Mouse (Mus musculus) hindbrain, embryonic 16.5 days (tissue): ENCODE measurements around the gene Hnrnpk. TPM values are rescaled to one million over a fixed set of nuclear protein-coding genes. Genes with fewer than 3 reads are reported as not detected.
A peak's percentile ranks its signal among the peaks of the same experiment; 100 is the strongest.
"Not testable (repeated sequence)": the region's sequence is repeated elsewhere in the genome, so short reads cannot be mapped to it uniquely, and the experiment has no call there.

Source experiments
- ATAC-seq: fragments of 200-750 bp; cut with Nextera tagmentation; 2 replicates; pipeline ENCODE4 v1.8.0; 2017; ENCODE audit warnings: moderate TSS enrichment, moderate library complexity
- H3K27ac ChIP-seq: fragments of 300-500 bp; sonication (generic); 2 replicates; pipeline ENCODE4 v1.5.1; 2014; ENCODE audit warnings: low read depth, mild to moderate bottlenecking, control low read depth, low read length, moderate library complexity
- H3K27me3 ChIP-seq: fragments of 300-500 bp; sonication (generic); replicated peaks from 2 replicates; pipeline ENCODE4 v1.6.1; 2014; ENCODE audit warnings: low read length; ENCODE audit not compliant: control insufficient read depth, insufficient read depth
- H3K36me3 ChIP-seq: fragments of 300-500 bp; sonication (generic); 2 replicates; pipeline ENCODE4 v1.6.1; 2014; ENCODE audit warnings: mild to moderate bottlenecking, low read length, moderate library complexity, mixed read lengths; ENCODE audit not compliant: control insufficient read depth, insufficient read depth
- H3K4me1 ChIP-seq: fragments of 300-500 bp; sonication (generic); 2 replicates; pipeline ENCODE4 v1.6.1; 2014; ENCODE audit warnings: low read depth, low read length; ENCODE audit not compliant: control insufficient read depth, insufficient read depth
- H3K4me2 ChIP-seq: fragments of 300-500 bp; sonication (generic); 2 replicates; pipeline ENCODE4 v1.6.1; 2014; ENCODE audit warnings: mild to moderate bottlenecking, low read length, control low read depth, moderate library complexity
- H3K4me3 ChIP-seq: fragments of 300-500 bp; sonication (generic); 2 replicates; pipeline ENCODE4 v1.5.1; 2014; ENCODE audit warnings: mild to moderate bottlenecking, low read length, control low read depth, moderate library complexity
- H3K9ac ChIP-seq: fragments of 300-500 bp; sonication (generic); 2 replicates; pipeline ENCODE4 v1.6.1; 2014; ENCODE audit warnings: low read depth, mild to moderate bottlenecking, control low read depth, low read length, moderate library complexity
- H3K9me3 ChIP-seq: fragments of 300-500 bp; sonication (generic); 2 replicates; pipeline ENCODE4 v1.6.1; 2014; ENCODE audit warnings: mild to moderate bottlenecking, low read length, moderate library complexity; ENCODE audit not compliant: control insufficient read depth
- WGBS: fragments of 180-500 bp; shearing (Covaris S2); extraction: QIAGEN DNeasy Blood & Tissue Kit; methylation state at CpG from one replicate; pipeline ENCODE4 v1.1.7; 2014; 5-methylcytosine and 5-hydroxymethylcytosine counted together
- polyA plus RNA-seq: library from polyadenylated mRNA; unstranded; fragments of >200 nt; fragmentation: Nextera tagmentation; extraction: Ambion mirVana; gene quantifications from 2 replicates; pipeline ENCODE4 v1.2.1, GENCODE M21; 2015

Hnrnpk gene
- polyA plus RNA-seq, 1 experiment from 2014 or later: 1,201 TPM

DNA sequence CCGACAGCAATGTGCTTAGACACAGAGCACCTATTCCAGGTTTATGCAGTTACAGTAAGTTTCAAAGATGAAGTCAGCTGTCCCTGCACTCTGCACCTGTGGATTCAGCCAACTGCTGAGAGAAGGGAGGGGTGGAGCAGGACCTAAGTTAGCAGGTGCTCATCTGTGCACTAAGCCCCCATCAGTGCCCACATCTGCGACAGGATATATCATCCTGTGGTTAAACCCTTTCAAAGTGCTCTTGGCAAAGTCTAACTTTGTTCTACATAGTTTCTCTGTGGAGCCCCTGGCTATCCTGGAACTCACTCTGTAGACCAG is 30.0 kb downstream of the Hnrnpk start:
- Histone ChIP-seq H3K9ac (no peak overlapping the region), H3K9me3 (peaks cover 4% of the 10 kb centered on the region; the same call in 1 of the 2 replicates), H3K27me3 (no peaks in the 10 kb centered on the region), H3K36me3 (no peaks in the 10 kb centered on the region), H3K4me2 (no peak overlapping the region), H3K4me3 (no peak overlapping the region), H3K27ac (no peak overlapping the region), H3K4me1 (no peaks in the 10 kb centered on the region)
- 92% methylated on average over 2 of the region's 2 CpGs for WGBS
- ATAC-seq: no peak

DNA sequence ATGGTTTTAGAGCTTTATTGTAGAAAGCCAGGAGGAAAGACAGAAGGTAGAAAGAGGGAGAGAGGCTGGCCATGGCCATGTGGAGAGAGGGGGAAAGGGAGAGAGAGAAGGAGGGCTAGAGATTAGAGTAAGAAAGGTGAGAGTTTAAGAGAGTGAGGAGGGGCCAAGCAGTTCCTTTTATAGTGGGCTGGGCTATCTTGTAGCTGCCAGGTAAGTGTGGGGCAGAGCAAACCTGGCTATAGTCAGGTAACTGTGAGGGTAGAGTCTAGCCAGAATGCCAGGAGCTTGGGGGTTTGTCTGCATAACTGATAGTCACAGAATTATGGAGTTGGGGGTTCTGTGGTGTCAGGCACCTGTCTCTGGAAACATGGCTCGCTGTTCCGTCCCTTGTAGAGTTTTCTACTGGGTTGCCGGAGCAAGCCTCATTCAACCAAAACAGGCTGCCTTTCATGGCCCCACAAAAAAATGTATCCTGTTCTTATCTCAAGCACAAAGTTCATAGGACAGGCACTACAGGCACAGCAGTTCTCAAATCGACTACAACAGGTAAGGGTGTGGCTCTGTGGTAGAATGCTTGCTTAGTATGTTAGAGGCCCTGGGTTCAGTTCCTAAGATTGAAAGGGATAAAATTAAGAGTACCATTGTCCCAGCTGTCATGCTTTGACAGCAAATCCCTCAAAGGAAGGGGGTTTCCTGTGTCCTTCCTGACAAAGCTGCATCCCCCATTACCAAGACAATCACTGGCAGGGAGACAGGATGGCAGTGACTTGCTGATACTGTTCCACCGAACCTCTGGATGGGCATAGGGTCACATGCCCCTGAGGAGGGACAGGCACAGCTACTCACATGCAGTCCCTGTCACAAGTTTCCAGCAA is 30.6 kb downstream of the Hnrnpk start:
- ATAC-seq: no peak
- H3K4me1 ChIP-seq: no peaks in the 10 kb centered on the region
- WGBS: 85% methylated on average over 5 of the region's 5 CpGs
- H3K4me2 ChIP-seq: no peak overlapping the region
- no peak overlapping the region for H3K9ac ChIP-seq
- no peak overlapping the region for H3K27ac ChIP-seq
- peaks cover 4% of the 10 kb centered on the region; the same call in 1 of the 2 replicates for H3K9me3 ChIP-seq
- H3K36me3 ChIP-seq: no peaks in the 10 kb centered on the region
- no peaks in the 10 kb centered on the region for H3K27me3 ChIP-seq
- no peak overlapping the region for H3K4me3 ChIP-seq

DNA sequence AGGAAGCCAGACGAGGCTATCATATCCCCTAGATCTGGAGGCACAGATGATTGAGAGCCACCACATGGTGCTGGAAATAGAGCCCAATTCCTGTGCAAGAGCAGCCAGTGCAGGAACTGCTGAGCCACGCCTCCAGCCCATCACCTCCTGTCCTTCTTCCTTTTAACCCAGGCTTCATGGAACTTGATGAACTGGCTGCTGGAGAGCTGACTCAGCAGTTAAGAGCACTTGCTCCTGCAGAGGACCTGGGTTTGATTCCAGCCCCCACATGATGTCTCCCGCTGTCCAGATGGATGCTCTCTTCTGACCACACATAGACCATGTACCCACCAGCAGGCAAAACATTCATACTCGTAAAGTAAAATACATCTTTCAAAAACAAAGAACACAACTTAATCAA is 34.3 kb downstream of the Hnrnpk start:
- Histone ChIP-seq H3K27ac (no peak overlapping the region), H3K9me3 (no peaks in the 10 kb centered on the region), H3K36me3 (no peaks in the 10 kb centered on the region), H3K9ac (no peak overlapping the region), H3K4me2 (no peak overlapping the region), H3K27me3 (no peaks in the 10 kb centered on the region), H3K4me1 (no peaks in the 10 kb centered on the region), H3K4me3 (no peak overlapping the region)
- ATAC-seq: no peak
- 73% methylated on average over 4 of the region's 4 CpGs for WGBS

DNA sequence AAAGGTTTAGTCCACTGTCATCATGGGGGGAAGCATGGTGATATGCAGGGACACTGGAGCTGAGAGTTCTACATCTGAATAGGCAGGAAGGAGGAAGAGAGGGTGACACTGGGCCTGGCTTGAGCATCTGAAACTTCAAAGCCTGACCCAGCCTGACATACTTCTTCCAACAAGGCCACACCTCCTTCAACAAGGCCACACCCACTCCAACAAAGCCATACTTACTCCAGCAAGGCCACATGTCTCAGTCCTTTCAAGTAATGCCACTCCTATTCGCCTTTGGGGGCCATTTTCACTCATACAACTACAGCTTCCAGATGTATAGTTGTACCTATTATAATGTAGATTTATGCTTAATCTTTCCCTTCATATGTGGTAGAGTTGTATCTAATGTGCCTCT is 35.5 kb downstream of the Hnrnpk start:
- no peaks in the 10 kb centered on the region for H3K4me1 ChIP-seq
- no peaks in the 10 kb centered on the region for H3K9me3 ChIP-seq
- H3K27ac ChIP-seq: no peak overlapping the region
- H3K9ac ChIP-seq: no peak overlapping the region
- no peak for ATAC-seq
- no peak overlapping the region for H3K4me3 ChIP-seq
- no peaks in the 10 kb centered on the region for H3K36me3 ChIP-seq
- no peak overlapping the region for H3K4me2 ChIP-seq
- WGBS: 78% methylated on average over 1 of the region's 1 CpGs
- H3K27me3 ChIP-seq: no peaks in the 10 kb centered on the region

DNA sequence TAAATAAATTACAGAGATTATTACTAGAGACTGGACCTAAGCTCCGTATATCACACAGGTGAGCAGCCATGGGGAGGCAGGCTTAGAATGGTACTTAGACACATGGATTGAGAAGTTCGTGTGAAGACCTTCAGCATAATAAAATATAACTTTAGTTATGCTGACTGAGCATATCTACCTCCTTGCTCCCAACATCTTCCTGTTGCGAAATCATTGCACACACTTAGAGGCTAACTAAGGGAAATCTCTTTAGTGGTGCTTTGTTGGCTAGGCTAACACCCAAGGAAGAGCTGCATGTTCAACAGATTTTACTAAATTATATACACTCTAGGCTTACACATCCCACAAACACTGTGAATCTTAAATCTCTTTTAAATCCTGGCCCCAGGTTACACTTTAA is 36.8 kb downstream of the Hnrnpk start:
- no peaks in the 10 kb centered on the region for H3K4me1 ChIP-seq
- H3K4me2 ChIP-seq: no peak overlapping the region
- H3K9ac ChIP-seq: no peak overlapping the region
- ATAC-seq: no peak
- no peak overlapping the region for H3K27ac ChIP-seq
- no peaks in the 10 kb centered on the region for H3K36me3 ChIP-seq
- no peak overlapping the region for H3K4me3 ChIP-seq
- WGBS: 88% methylated on average over 3 of the region's 3 CpGs
- H3K9me3 ChIP-seq: no peaks in the 10 kb centered on the region
- H3K27me3 ChIP-seq: no peaks in the 10 kb centered on the region

DNA sequence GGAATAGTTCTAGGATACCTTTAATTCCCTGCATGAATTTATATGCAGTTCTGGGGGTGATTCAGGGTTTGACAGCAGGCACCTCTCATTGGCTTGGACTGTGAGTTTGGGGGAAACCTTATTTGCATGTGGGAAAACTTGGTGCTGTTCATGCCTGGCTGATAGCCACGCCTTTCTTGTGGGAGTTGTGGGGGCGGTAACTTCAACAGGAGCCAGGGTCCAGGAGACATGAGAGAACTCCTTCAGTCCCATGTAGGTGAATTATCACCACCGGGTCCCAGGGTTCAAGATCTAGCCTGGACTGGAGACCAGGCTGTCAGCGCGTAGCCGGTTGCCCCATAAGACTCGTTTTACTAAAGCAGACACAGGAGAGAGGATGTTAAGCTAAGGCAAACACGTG is 38.0 kb downstream of the Hnrnpk start:
- H3K4me1 ChIP-seq, H3K9ac ChIP-seq, H3K27me3 ChIP-seq, H3K36me3 ChIP-seq, H3K9me3 ChIP-seq, H3K4me2 ChIP-seq, H3K4me3 ChIP-seq, ATAC-seq, H3K27ac ChIP-seq: not testable (repeated sequence)
- WGBS: 90% methylated on average over 8 of the region's 8 CpGs

DNA sequence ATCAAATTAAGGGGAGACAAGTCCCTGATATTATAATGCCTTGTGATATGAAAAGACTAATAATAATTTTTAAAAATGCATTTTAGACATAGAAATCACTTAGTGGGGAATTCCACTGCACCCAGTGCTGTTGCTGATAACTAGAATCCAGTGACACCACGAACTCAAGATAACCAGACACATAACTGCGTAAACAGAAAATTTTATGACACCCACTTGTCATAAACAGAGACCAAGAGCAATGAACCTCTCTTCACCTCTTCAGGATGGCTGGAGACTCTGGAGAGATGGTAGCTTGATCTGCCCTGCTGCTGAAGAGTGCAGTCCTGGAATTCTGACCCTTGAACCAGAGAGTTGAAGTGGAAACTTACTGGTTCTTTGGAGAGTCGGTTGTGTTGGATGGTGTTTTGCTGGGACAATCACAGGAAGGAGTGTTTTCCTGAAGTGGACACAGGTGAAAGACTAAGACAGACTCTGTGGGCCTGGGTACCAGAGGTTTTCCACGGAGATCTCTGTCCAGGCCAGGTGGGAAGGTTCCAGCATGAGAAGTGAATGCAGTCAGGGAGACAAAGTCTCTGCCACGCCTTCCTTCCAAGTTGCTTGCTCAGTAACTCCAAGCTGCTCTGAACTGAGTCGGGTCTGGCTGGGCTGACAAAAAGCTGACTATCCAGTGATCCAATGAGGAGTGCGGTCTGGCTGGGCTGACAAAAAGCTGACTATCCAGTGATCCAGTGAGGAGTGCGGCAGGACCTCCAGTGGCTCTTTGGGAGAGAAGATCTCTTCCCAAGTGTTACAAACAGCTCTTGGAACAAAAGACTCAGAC is 38.6 kb downstream of the Hnrnpk start:
- Histone ChIP-seq H3K4me2 (no peak overlapping the region), H3K4me3 (no peak overlapping the region), H3K36me3 (no peaks in the 10 kb centered on the region), H3K4me1 (no peaks in the 10 kb centered on the region), H3K27ac (no peak overlapping the region), H3K27me3 (no peaks in the 10 kb centered on the region), H3K9ac (no peak overlapping the region), H3K9me3 (no peaks in the 10 kb centered on the region)
- 81% methylated on average over 8 of the region's 8 CpGs for WGBS
- ATAC-seq: no peak

DNA sequence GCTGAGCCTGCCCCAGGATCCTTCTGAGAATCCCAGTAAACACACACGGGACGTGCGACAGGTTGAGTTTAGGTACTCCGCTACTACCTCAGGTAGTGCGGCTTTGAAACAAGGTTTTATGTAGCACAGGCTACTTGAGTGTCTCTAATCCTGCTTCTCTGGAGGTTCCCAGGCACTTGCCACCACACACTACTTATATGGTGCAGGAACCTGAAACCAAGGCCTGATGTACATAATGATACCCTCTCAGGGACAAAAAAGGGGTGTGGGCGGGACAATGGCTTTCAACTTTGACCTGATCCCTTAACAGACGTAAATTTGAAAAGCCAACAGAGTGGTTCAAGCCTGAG is 43.9 kb downstream of the Hnrnpk start:
- Histone ChIP-seq H3K27me3 (no peaks in the 10 kb centered on the region), H3K27ac (no peak overlapping the region), H3K4me1 (no peaks in the 10 kb centered on the region), H3K9ac (peak overlapping the region; percentile 66), H3K4me3 (peak overlapping the region; percentile 51), H3K36me3 (no peaks in the 10 kb centered on the region), H3K9me3 (no peaks in the 10 kb centered on the region), H3K4me2 (peak overlapping the region; percentile 93)
- WGBS: 5% methylated on average over 7 of the region's 7 CpGs
- no peak; the same call in 1 of the 2 replicates for ATAC-seq

DNA sequence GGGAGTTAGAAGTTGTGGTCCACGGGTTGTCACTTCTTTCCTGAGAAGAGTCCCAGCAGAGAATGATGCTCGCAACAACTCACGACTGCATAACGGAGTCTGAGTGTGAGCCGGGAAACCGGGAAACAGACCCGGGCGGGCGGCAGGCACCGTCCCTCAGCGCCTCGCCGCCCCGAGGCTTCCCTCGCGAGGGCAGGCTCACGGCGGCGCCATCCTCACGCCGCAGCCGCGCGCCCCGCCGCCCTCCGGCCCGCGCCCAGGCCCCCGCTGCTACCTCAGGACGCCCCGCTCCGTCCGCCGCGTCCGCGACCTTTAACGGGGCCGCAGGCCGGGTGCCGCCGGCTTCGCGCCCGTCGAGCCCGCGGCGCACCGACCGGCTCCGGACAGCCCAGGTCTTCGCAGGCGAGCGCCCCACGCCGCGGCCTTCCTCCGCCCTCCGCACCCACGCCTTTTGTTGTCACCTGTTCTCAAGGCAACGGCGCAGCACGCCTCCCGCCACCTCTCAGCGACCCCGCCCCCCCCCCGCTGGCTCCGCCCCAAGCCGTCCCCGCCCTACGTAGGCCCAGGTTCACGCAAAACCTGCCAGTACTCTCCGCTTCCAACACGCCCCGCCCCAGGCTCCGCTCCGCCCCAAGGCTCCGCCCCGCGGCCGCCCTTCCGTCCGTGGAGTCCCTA is 44.4 kb downstream of the Hnrnpk start, which contains the start of gene Kif27:
Gene Kif27 (minus strand): TSS at position 494 of the 675 bp plus-strand sequence.
- H3K4me1 ChIP-seq: no peaks in the 10 kb centered on the region
- peak; percentile 98 for ATAC-seq
- H3K4me3 ChIP-seq: peak within 1 kb of the TSS; percentile 51
- no peaks in the 10 kb centered on the region for H3K36me3 ChIP-seq
- H3K9ac ChIP-seq: peak within 1 kb of the TSS; percentile 66
- no peaks in the 10 kb centered on the region for H3K9me3 ChIP-seq
- peak within 1 kb of the TSS; percentile 93 for H3K4me2 ChIP-seq
- H3K27ac ChIP-seq: peak within 1 kb of the TSS; percentile 63; the same call in 1 of the 2 replicates
- no peaks in the 10 kb centered on the region for H3K27me3 ChIP-seq
- under 1% methylated on average over 78 of the region's 85 CpGs for WGBS
